Mouse (Mus musculus): ENCODE measurements around the gene Ifit1bl1.
"Not testable (repeated sequence)": the region's sequence is repeated elsewhere in the genome, so short reads cannot be mapped to it uniquely, and the experiment has no call there.

Gene Ifit1bl1

DNA sequence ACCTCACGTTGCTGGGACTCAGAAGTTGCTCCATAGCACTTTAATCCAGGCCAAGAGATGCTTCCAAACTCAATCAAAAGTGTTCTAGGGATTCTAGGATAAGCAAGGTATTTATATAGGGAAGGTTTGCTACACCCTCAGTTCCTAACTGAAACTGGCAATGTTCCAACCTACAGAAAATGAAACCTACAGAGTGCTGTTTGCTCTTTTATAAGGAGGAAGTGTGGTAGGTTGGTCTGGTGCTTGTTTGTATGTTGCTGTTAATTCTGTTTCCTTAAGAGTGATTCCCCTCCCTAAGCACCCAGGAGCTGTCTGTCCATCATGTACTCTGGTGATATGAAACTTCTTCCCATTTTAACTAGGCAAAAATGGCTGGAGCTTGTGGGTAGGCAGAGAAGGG is at the start of gene Ifit1bl1:
Gene Ifit1bl1, minus strand, starts transcription at position 69 of the 400 bp plus-strand sequence.
- not testable (repeated sequence) for DNase-seq (ENCODE audit: low spot score in 2 of 2)

GRCm38 (mm10) chr19:34650997-34651396 is 49.2 kb upstream of the Ifit1bl1 start:
- no peak for DNase-seq (ENCODE audit: low spot score in 2 of 2)

GRCm38 (mm10) chr19:34650276-34650675 is 48.5 kb upstream of the Ifit1bl1 start:
- no peak for DNase-seq (ENCODE audit: low spot score in 2 of 2)

GRCm38 (mm10) chr19:34647630-34648029 is 45.9 kb upstream of the Ifit1bl1 start:
- DNase-seq (ENCODE audit: low spot score in 2 of 2): not testable (repeated sequence)

- no peak for DNase-seq (ENCODE audit: low spot score in 2 of 2)
Observed at GRCm38 (mm10) chr19:34642616-34643015, 40.9 kb upstream of the Ifit1bl1 start.

GRCm38 (mm10) chr19:34640623-34641022 is 38.9 kb upstream of the Ifit1bl1 start, which contains the start of the genes Ifit1bl2 and Ifit1:
TSS of gene Ifit1bl2 (minus strand) at chr19:34640743.
TSS of gene Ifit1 (plus strand) at chr19:34640871.
- DNase-seq (ENCODE audit: low spot score in 2 of 2): no peak

- DNase-seq (ENCODE audit: low spot score in 2 of 2): peak; percentile 20 to 64
Observed at GRCm38 (mm10) chr19:34636933-34637557, 35.3 kb upstream of the Ifit1bl1 start.

DNA sequence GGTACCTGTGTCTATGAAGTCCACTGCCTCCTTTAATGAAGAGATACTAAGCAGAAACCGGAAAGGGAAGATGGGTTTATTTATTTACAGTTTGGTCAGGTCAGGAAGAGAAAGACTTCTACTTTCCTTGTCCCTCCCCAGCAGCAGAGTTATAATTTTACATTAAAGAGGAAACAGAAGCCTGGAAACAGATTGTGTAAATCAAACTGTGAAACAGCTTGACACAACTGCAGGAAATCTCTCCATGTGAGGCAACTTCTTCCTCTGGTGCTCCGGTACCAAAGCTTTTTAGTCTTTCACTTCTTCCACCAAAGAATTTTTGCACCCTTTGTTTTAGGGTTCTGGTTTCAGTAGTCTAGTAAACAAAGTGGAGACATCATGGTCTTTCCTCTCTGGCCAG is 31.7 kb upstream of the Ifit1bl1 start:
- no peak for DNase-seq (ENCODE audit: low spot score in 2 of 2)

DNA sequence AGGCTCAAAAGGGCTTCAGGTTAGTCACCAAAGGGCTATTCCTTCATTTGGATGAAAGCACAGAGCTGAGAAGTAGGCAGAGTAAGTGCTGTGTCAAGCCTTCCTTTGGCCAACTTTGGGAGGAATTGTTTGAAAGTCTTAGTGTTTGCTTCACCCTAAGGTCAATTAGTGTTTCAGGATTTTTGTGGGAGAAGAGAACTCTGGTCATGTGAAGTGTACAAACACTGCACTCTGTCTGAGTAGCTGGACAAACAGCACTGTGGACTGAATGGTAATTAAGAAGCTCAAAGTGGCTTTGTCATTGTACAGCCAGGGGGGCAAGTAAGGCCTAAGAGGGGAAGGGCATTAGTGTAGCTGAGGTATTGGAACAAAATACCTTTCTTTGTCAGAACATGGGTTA is 29.7 kb upstream of the Ifit1bl1 start:
- no peak for DNase-seq (ENCODE audit: low spot score in 2 of 2)

DNA sequence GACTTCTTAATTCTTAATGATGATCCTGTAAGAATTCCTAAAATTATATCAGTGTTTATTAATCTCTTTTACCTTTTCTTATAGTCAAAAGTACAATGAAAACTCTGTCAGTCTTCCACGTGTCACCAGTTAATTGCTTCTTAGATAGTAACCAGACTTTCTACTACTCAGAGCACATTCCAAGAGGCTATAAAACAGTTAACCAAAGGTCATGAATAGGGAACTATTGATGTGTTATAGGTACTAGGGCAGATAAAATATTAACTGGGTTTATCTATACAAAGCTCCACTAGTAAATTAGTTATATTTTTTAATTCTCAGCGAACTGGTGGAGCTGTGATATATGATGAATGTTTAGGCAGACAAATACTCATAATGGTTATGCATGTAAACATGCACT is 25.7 kb upstream of the Ifit1bl1 start:
- no peak for DNase-seq (ENCODE audit: low spot score in 2 of 2)

DNA sequence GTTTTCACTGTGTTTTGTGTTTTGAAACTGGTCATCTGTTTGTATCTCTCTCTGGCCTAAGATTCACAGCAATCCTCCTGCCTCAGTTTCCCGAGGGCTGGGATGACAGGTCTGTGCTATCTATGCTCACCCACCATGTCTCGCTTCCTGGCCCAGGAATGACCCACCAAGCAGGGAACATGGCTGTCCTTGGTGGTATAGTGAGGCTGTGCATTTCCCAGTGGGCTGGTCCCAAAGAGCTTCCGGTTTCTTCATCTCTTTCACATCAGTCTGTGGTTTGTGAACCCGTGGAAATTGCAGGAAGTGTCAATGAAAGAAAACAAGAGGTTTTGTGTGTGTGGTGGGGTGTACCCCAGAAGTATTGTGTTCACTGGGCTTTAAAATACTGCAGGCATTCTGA is 22.9 kb upstream of the Ifit1bl1 start:
- no peak for DNase-seq (ENCODE audit: low spot score in 2 of 2)

- no peak for DNase-seq (ENCODE audit: low spot score in 2 of 2)
Observed at GRCm38 (mm10) chr19:34623781-34624180, 22.0 kb upstream of the Ifit1bl1 start.

DNA sequence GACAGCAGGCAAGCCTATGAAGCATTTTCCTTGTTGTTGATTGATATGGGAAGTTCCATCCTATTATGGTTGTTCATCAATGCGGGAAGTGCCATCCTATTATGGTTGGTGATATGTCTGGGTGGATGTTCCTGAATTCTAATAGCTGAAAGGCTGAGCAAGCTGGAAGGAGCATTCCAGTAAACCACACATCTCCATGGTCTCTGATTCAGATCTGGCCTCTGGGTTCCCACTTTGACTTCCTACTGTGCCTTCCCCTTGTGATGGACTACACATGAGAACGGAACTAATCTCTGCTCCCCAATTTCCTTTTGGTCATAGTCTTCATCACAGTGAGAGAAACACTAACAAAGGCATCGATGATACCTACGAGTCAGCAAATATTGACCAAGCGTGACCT is 19.1 kb upstream of the Ifit1bl1 start:
- no peak for DNase-seq (ENCODE audit: low spot score in 2 of 2)

- not testable (repeated sequence) for DNase-seq (ENCODE audit: low spot score in 2 of 2)
Observed at GRCm38 (mm10) chr19:34612243-34613001, 10.7 kb upstream of the Ifit1bl1 start.

DNA sequence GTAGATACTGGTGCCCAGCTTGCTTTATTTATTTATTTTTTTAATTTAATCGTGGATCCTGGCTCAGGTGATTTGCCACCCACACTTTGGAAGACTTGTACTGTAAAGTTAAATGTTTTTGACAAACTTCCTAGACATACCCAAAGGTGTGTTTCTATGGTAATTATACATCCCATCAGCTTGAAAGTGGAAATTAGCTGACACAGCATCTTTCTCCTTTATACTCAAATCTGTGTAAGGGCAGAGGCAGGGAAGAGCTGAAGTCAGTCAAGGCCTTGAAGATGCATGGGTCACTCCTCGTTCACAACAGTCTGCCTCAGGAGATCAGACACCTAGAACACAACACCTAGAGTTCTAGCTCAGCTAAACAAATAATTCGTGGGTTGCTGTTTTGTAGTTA is 8.4 kb upstream of the Ifit1bl1 start:
- not testable (repeated sequence) for DNase-seq (ENCODE audit: low spot score in 2 of 2)

GRCm38 (mm10) chr19:34607237-34608051 is 5.7 kb upstream of the Ifit1bl1 start, which contains the start of gene Ifit3b:
TSS of gene Ifit3b (plus strand) at chr19:34607970.
- DNase-seq (ENCODE audit: low spot score in 2 of 2): not testable (repeated sequence)

- DNase-seq (ENCODE audit: low spot score in 2 of 2): no peak
Observed at GRCm38 (mm10) chr19:34605472-34605871, 3.7 kb upstream of the Ifit1bl1 start.

DNA sequence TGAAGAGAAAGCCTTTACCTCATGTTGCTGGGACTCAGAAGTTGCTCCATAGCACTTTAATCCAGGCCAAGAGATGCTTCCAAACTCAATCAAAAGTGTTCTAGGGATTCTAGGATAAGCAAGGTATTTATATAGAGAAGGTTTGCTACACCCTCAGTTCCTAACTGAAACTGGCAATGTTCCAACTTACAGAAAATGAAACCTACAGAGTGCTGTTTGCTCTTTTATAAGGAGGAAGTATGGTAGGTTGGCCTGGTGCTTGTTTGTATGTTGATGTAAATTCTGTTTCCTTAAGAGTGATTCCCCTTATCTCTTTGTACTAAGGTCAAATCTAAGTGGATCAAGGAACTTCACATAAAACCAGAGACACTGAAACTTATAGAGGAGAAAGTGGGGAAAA is 2.5 kb downstream of the Ifit1bl1 start:
- DNase-seq (ENCODE audit: low spot score in 2 of 2): not testable (repeated sequence)

DNA sequence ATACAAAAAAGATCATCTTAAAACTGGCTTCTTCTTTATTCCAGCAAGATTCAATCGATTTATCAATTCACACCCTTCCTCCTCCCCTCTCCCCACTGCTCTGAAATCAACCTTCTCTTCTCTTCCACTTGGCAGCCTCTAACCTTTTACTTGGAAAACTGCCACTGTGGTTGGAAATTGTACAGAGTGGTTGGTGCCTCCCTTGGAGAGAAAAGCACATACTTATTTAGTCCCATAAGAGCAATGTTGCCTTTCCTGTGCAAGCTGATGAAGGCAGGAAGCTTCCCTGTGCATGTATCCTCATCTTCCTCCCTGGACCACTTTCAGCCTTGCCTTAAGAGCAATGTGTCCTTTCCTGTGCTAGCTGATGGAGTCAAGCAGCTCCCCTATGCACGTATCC is 3.4 kb downstream of the Ifit1bl1 start:
- DNase-seq (ENCODE audit: low spot score in 2 of 2): no peak

- no peak for DNase-seq (ENCODE audit: low spot score in 2 of 2)
Observed at GRCm38 (mm10) chr19:34596811-34597210, 4.9 kb downstream of the Ifit1bl1 start.

DNA sequence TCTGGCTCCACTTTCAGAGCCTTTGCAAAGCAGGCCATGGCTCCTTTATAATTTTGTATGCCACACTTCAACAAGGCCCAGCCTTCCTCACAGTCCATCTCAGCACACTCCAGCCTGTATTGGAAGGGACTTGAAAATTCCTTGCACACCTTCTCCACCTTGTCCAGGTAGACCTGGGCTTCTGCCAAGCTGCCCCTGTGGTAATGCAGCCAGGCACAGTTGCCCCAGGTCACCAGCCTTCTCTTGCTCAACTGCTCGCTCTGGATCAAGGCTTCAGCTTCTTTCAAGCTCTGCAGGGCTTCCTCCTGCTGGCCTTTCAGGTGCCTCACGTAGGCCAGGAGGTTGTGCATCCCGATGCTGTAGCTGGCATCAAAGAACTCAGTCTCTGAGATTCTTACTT is 7.2 kb downstream of the Ifit1bl1 start:
- not testable (repeated sequence) for DNase-seq (ENCODE audit: low spot score in 2 of 2)

DNA sequence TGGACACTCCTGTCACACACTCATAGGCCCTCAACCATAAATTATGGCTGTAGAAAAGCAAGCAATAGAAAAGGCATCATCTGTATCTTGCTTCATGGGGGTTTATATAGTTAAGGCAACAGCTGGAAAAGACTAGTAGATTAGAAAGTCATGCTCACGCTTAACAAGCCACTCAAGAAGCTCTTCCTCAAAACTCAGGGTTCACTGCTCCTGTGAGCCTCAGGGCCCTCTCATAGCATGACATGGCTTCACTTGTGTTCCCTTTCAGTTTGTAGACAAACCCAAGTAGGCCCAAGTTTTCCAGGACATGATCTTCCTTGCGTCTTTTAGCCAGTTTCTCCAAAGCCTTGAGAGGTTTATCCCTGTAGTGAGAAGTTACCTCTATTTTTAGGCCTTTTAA is 8.3 kb downstream of the Ifit1bl1 start:
- no peak for DNase-seq (ENCODE audit: low spot score in 2 of 2)

All from urinary bladder, postnatal 4 days (tissue).